Mouse (Mus musculus) spleen, postnatal 36 days (tissue): Measurements from ENCODE around the gene Ackr4.

Source experiments
- DNase-seq, 2 experiments: peaks; one replicate each; pipeline ENCODE4 v3.0.0; 2022; ENCODE audit warnings: low spot score in 2 of 2, mixed read lengths in 1 of 2

The Ackr4 gene

DNA sequence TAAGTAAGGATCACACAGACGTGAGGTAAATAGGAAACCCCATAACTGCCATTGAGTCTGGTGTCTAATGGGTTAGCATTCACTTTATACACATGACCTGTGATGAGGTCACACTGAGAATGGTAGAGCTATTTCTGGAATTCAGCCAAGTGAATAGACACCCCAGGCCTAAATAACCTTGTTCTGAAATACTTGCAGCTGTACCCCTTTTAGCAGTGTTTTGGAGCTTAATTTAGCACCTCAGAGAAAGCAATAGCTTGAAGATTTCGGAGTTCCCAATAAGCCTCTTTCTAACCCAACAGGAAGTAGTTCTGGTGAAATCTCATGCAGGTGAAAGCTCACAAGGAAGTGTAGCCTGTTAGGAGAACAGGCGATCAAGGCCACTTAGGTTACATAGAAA is at the start of gene Ackr4:
Ackr4 (minus strand) TSS at position 101 of the 400 bp plus-strand sequence.
- no peak for DNase-seq

DNA sequence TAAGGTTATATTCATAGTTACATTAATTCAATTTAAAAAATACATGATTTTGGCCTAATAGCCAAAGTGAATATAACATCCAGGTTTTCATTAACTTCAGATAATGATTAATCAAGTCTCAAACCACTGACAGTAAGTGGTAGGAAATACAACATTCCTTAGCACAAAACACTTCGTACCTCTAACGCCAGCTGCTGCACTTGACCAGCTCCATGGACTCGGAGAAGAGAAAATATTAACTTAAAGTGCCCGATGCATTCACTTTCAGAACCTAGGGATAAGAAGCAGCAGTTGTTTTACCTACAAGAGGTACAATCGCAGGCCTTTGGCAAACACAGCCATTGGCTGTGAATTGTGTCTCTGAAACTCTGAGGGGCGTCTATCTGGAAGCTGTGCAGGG is 45.6 kb upstream of the Ackr4 start:
- DNase-seq = no peak

DNA sequence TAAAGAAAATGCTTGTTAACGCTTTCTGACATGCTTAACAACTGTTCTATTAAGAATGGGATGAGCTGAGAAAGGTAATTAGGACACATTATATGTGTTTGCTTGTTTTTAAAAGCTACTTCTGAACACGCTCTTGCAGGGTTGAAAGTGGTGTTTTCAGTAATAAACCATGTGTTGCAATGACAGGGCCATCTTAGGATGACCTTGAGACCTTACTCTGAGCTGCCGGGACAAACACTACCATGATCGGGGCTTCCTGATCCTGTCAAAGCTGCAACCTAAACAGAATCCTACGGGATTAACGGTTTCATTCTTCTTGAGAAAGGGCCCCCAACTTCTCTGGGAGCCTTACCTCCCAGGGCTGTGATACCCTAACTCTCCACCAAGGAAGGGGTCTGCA is 44.9 kb upstream of the Ackr4 start:
- DNase-seq = no peak

DNA sequence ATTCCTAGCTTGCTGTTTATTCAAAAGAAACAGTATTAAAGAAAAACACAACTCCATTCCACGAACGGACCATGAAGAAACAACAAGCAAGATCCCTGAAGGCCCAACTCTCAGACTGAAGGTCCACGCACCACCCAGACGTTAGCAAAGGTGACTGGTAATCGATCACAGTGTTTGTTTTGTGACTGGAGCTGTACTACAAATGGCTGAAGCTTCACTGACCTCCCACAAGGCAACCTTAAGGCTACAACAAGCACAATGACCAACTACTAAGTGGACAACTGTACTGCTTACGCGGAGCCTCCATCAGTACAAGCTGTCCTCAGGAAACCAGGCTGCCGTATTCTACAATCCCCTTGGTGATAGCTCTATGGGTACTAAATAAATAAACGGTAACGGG is 43.3 kb upstream of the Ackr4 start:
- DNase-seq = no peak

DNA sequence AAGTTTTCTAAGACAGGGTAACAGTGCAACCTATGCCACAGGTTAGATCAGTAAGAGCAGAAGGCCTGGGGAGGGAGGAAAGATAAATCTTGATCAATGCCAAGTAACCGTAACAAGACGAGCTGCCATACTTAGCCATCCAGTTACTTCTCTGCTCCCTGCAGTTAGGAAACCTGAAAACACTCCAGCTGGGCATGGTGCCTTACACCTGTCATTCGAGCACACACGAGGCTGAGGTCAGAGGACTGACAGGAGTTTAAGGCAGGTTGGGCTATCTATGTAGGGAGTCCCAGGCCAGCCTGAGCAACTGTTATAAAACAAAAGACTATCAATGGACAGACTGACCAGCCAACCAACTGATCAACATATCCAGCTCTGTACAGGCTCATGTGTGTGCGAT is 39.2 kb upstream of the Ackr4 start:
- DNase-seq = no peak

DNA sequence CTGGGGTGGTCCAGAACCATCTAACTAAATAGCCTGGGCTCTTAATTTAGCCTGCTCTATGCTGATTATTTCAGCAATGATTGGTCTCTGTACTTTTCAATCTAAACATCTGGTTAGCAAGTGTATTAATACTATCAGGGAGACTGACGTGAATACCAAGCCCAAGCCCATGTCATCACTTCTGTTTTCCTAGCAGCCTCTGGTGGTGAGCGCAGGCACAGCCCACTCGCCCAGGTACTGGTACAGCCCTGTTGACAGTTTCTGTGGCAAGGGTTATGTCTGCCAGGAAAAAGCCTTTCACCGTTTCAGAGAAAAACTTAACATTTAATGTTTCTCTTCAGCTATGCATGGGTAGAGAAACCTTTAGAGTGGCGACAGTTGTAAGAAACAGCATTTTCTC is 37.5 kb upstream of the Ackr4 start:
- DNase-seq = no peak

DNA sequence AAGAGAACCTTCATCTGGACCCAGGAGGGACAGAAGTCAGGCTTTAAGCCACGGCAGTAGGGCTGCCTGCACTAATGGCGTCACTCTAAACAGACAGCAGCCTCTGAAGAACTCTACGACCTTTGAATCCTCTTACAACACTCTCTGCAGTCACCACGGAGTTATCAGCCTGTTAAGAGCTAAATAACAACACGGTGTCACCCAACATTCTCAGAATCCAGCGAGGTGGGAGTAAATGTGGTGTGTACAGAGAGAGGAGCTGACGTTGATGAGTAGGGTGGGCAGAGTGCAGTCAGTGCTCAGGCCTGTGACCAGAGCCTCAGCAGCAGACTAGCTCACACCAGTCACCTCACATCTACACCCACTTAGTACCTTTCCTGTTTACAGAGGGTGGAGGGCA is 34.4 kb upstream of the Ackr4 start:
- DNase-seq = no peak

DNA sequence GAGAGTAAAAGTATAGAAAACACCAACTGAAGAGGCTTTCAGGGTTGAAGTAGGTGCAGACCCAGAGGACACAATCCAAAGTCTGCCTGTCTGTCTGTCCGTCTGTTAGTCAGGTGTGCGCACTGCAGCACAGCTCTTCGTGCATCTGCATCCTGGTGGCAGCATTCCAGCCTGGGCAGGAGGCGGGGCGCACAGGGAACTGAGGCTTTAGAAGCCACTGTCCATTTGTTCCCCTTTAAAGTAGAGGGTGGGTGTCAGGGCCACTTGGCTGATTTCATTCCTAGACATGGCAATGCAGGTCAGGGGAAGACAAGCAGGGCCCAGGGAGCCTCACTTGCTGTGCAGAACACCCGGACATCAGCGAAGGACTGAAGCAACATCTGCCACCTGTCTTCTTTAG is 30.6 kb upstream of the Ackr4 start:
- DNase-seq = no peak

DNA sequence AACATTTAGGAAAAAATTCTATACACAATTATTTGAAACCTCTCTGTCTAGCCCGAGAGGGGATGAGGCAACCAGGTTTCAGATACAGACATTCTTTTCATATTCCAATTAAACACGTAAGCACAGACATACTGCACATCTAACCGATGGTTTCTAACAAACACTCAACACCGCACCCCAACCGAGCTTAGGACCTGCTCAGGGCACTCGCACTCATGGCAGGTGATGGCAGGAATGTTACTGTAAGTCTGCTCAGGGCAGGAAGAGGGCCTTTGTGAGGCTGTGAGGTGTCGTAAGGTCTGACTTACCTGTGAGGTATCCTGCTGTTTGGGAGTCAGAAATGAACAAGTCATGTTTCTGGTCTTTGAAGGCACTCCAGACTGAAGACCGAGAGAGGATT is 29.8 kb upstream of the Ackr4 start:
- DNase-seq = no peak

DNA sequence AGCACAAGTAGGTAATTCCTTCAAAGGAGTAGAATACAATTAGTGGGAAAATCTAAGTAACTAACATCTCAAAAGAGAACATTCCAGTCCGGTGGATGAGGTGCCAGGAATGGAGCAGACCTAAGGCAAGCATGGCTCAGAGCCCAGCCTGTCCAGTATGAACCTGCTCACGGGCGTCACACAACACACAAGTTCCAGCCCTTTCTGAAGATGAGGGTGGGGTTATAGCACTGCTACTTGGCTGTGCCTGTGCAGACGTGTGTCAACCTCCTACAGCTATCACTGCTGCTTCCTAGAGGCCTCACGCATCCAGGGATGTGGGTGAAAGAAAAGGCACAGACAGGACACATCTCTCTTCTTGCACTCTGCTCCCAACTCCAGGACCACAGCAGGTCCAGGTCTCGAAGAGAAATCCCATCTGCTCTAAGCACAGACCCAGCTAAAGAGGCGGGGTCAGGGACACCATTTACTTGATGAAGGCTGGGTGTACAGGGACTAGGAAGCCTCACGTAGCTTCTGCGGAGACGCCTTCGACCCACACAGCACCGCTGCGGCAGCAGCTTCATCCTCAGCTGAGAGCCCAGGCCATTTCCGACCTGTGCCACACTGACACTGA is 28.5 kb upstream of the Ackr4 start:
- DNase-seq = no peak

DNA sequence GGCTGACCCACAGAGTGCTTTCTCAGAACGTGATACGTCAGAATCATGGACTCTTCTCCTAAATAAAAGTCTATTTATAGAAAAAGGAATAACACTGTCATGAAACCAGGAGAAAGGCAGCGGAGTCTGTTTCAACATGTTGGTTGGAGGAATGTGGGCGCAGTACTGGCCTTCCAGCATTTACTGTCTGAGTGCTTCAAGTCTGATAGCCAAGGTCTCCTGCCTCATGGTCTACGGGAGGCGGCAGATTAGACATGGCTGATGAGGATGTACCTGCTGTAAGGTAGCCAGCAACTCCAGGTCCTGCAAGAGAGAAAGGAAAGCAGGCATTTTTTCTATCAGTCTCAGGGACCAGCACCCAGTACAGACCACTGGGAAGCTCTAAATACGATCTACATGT is 25.4 kb upstream of the Ackr4 start:
- no peak for DNase-seq

DNA sequence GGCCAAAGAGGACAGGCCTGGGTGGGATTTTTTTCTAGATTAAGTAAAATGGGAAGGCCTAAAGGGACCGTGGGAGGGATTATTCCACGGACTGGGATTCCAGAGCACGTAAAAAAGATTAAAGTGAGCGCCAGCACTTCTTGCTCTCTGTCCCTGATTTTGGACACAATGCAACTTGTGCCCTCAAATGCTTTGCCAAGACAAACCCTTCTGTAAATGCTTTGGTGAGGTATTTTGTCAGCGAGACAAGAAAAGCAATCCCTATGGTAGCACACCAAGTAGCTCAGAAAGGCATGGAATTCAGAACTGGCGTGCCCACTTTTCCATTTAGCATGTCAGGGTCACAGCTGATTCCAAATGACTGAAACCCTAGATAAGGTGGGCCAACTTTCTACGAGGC is 22.2 kb upstream of the Ackr4 start:
- DNase-seq = no peak

DNA sequence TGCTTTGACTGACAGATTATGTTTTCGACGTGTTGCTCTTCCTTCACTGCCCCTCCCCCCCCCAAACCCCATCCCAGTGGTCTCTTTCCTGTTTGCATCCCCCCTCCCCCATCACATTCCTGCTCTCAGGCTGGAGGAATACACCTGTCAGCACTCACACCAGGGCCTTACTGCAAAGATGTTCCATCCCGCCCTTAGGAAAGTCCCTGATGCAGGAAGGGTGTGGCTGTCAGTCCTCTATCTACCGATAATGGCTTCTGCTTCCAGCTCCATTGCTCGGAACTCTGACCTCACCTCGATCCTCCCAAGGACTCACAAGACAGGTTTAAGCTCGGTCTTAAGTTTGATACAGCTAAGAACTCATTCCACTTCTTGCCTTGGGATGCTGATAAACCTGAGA is 19.9 kb upstream of the Ackr4 start:
- no peak for DNase-seq

DNA sequence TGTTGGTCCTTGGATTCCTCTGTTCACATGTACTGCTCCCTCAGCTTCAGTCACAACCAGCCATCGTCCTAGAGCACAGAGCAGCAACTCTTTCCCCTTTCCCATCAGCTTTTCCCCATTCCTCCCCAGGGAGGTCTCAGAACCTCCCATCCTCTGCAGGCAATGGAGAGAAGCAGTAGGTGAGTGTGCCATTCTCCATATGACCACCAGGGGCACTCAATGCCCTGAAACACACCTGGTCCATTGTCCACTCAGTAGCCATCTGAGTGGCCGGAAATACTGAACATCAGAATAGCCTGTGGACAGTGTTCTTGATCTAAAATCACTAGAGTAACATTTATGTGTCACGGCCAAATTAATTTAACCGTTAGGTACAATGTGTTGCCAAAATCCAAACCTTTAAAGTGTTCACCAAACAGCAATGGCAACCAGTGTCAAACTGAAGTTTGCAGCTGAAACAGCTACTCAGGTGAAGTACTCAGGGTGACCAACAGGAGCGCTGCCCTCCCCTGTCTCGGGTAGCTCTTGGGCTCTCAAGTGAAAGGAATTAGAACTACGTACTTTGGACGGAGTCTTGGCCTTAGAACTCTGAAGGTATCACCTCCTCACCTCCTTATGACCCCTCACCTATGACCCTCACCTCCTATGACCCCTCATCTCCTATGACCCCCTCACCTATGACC is 17.7 kb upstream of the Ackr4 start:
- DNase-seq = no peak

DNA sequence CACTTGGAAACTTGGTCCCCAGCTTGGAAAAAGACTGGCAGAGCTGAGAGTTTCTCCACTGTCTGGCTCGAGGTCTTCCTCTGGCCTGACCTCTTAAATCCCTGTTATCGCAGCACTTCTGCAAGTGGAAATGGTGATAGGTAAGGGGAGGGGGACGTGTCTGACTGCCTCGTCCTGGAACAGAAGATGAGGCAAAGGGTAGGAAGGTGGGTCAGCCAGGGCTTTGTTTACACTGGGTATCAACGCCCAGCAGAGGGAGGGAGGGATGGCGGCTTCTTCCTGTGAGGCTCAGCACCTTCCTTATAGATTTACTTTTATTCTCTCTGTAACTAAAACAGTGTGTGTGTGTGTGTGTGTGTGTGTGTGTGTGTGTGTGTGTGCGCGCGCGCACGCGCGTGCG is 16.1 kb upstream of the Ackr4 start:
- DNase-seq = no peak

DNA sequence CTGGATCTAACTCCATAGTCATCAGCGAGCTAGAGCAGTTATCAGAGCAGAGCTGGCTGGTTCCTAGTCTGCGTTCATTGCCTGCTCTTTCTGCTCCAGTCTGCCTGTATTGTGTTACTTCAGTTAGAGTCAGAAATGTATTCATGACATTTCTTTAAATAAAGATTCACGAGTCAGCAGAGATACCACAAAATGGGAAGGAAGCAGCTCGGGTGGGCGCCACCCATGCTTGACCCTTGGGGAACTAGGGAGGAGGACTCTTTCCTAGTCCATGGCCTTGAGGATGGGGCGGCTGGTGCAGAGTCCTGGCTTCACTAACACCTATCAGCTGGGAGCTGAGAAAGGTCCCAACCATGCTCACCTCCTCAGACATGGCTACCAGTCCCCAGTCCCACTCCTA is 13.6 kb upstream of the Ackr4 start:
- no peak for DNase-seq

DNA sequence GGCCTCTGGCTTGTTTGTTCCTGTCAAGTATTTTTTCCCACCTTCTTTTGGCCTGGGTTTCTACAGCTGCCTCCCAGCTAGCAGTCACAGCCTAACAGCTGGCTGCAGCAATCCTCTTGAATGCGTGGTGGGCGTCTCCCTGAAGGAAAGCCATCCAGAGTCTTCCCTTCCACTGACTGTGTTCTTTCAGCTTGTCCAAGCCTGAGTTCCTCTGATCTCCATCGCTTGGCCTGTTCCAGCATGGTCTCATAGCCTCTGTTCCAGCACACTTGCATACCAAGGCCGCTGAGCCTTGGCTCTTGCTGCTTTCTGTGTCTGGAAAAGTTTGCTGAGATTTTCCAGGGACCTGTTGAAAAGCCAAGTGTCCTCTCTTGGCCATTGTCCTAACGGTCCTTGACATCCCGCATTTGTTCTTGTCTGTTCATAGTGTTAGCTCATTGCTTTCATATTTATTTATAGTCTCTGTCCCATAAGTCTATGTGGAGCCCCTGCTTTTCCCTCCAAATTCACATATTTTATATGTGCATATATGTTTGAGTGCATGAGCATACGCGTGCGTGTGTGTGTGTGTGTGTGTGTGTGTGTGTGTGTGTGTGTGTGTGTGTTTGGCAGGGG is 3.5 kb upstream of the Ackr4 start:
- no peak for DNase-seq

DNA sequence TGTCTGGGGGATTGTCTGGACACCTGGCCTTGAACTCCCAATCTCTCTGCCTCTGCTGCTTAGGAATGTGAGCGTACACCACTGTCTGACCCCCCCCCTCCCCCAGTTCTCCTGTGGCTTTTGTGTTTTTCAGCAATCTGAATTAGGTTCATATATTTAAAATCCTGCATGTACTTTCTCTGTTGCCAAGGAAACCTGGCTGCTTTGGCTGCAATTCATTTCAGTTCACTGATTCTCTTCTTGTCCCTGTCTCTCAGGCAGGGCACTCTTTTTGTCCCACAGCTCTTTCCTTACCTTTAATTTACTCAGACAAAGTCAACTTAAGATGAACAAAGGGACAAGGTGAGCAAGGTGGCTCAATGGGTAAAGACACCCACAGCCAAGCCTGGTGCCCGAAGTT is 1.4 kb upstream of the Ackr4 start:
- DNase-seq = no peak

DNA sequence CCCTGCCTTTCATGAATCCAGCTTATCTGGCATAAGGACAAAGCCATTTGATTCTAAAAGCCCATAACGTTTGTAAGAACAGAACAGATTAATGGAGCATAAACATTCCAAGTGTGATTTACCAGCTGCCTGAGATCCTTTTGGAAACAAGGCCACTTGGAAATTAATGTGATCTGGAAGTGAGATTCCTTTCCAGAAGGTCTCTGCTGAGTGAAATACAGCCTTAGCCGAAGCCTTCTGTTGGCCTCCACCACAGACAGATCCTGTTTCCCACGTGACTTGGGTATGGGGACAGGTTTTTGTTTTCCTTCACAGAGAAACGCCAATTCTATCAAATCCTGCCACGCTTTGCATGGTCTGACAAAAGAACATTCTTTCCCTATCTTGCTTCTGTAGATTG is 3.1 kb downstream of the Ackr4 start:
- no peak for DNase-seq

DNA sequence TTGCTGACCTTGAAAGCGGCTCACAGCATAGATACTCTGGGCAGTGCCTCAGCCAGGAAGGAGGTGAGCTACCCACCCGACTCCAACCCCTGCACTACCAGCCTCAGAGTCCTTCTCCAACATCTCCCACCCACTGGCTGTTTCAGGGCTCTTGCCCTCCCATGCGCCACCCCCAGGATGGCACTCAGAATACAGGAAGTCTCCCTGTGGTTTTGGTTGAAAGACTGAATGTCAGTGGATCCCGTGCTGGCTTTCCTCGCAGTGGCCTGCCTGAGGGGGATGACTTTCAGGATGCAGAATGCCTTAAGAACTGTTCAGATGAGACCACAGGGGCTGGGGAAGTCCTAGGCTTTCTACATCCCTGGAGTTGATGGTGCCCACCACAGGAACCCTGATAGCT is 3.6 kb downstream of the Ackr4 start:
- no peak for DNase-seq

DNA sequence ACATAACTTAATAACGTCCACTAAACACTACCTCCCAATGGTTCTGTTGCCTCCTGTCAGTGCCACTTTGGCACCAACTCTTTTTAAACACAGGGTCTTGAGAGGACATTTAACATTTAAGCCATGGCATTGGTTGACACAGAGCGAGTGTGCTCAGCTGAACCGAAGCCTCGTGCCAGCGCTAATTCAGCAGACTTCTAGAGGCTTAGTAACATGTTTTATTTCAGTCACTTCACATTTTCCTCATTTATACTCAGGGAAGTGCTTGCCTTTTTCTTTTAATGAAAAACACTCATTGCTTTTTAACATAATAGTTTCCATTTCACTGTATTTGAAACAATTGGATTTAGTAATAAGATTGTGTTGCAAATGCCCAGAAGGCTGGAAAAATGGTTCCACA is 17.6 kb downstream of the Ackr4 start:
- no peak for DNase-seq

DNA sequence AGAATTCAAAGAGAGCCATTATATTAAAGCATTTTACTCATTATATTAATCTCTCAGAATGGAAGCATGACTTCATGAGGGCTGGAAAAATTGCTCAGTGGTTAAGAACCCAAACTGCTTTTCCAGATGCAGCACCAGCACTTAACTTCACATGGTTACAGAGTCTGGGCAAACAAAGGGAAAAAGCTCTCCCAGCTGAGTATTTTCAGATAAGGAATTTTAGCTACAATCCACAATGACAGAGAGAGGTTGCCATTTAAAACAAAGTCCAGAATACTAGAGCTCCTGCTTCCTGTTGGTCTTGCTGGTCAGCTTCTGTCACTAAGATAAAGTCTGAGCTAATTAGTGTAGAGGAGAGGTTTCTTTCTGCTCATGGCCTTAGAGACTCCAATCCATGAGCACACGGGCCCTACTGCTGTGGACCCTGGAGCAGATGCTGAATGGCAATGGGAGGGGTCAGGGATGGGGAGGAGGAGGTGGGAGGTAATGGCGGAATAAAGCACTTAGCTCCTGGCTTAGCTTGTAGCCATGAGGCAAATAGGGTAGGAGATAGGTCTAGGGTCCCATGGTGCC is 18.1 kb downstream of the Ackr4 start:
- no peak for DNase-seq

DNA sequence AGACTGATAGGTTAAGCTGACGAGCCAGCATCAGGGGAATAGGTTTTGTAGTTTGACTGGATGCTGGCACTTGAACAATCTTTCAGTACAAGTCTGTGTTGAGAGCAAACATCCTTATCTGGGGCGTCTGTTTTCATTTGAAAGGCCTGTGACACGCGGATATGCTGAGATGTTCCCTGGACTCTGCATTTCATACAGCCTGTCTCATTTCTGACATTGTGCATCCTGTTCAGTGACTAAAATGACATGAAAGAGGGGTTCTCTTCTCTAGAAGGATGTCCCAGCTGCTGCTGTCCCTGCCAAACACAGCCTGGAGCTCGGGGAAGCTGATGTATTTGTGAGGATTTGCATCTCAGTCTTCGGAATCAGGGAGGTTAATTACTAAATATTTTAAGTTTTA is 19.3 kb downstream of the Ackr4 start:
- DNase-seq = no peak
